Mouse (Mus musculus) cerebellum, adult 9-10 months (tissue): Measurements from ENCODE around the gene Map3k7cl.

Source experiments
- DNase-seq: peaks from one replicate; pipeline ENCODE4 v3.0.0; 2022

The Map3k7cl gene

DNA sequence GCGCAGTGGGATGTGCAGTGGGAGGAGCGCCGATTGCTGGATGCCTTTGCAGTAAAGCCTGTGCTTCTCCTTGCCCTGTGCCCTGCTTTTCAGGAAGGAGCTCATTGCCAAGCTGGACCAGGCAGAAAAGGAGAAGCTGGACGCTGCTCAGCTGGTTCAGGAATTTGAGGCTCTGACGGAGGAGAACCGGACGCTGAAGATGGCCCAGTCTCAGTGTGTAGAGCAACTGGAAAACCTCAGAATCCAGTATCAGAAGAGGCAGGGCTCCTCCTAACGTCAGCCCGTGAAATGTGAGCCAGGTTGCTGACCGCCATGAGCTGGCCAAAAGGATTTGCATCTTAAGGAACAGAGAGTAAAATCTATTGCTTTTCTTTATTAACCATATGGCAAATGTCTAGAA, 41.0 kb downstream of the Map3k7cl start:
- DNase-seq: no peak

DNA sequence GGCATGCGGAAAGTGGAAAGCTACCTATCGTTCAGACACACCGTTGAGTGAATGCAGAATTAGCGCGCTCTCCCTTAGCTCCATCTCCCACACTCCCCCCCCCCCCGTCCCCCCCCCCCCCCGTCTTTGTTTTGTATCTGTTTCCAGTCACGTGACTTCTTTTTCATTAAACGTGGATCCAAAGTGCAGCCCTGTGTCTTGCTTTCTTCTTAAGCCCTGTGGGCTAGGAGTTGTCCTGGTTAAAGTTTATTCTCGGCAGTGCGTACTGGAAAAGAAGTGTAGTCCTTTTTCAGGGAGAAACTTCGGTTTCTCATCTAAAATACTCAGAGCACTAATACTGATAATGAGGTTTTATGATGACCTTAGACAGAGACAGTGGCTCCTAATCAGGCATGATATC, 42.0 kb downstream of the Map3k7cl start:
- no peak for DNase-seq

DNA sequence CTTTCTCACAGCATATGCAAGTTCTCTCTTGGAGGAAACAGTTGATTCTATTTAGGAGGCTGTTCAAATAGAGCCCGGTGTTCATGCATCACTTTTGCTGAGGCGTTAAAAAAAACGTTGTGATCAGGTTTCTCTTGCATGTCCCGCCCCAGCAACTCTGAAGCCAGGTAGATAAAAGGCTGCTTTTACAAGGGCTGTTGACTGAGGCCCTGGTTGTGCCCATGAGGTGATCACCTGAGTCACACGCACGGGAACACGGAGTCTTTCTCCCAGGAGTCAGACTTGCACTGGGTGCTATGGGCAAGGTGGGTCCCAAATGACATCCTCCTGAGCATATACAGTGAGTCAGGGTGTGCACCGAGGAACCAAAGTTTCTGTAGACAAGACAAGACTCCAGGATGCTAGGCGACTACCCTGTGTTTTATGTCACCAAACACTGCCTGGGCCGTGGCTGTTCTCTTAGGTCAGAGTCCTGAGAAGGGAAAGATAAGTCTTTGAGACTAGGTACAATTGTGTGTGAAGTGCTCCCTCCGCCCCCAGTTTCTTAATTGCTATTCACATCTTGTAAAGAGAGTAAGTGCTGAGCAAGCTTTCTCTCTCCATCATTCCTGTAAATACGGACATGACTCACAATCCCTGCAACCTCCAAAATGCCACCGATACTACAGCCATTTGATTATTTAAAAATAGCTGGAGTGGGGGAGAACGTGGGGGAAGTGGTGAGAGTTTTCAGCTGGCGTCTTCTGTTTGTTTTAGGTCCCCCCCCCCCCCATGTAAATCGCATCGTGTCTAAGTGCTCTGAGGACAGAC, 49.8 kb downstream of the Map3k7cl start:
- DNase-seq: no peak

DNA sequence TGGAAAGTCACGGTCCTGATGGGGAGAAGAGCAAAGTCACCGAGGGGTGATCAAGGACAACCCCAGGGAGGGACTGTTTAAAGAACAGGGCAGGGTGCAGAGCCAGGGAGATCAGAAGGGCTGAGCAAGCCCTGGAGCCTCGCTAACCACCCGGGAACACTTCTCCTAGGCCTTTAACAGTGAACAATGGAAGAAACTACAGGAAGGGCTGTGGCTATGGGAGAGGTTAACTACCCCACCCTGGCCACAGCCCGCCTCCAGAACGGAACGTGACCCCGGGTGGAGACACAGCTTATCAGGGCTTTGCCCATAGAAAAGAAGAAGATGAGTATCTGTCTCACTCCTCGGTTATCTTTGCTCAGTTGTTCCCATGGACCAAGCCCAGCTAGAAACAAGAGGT, 50.9 kb downstream of the Map3k7cl start:
- DNase-seq: no peak

DNA sequence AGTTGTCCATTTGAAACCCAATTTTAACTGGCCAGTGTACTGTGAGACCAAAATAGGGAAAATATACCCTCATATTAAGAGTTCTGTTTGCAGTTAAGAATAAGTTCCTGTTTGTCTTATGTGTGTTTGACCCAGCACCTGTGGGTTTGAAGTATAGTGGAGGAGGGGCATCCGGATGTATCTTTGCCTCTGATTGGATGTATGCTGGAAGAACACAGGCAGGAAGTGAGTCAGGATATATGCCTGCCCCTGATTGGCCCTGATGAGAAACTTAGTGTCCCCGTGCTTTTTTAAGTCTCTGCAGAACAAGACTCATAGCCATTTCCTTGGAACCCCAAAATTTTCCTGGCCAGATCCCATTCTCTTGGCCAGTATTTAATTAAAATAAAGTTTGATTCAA, 51.8 kb downstream of the Map3k7cl start:
- DNase-seq: no peak

DNA sequence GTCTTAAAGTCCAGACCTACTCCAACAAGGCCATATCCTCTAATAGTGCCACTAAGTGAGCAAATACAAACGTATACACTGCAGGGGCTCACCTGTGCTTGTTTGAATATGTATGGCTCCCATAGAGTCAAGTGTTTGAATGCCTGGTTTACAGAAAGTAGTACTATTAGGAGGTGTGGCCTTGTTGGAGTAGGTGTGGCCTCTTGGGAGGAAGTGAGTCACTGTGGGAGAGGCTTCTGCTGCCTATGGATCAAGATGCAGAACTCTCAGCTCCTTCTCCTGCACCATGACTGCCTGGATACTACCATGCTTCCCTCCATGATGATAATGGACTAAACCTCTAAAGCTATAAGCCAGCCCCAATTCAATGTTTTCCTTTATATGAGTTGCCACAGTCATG, 54.3 kb downstream of the Map3k7cl start:
- DNase-seq: no peak

DNA sequence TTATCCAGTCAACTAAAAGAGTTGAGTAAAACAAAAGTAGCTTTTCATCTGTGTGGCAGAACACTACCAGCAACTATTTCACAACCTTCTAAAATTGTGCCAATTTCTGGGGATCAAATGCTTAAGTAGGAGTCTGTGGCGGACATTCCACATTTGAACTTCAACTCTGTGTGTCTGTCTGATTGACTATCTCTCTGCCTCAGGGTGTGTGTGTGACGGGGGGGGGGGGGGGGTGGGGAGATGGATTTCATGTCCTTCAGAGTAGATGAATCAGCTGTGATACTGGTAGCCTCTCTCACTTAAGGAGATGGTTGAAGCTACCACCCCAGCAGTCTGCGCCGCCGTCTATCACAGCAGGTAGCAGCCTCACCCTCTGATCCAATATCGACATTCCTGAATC, 54.8 kb downstream of the Map3k7cl start:
- DNase-seq: no peak

DNA sequence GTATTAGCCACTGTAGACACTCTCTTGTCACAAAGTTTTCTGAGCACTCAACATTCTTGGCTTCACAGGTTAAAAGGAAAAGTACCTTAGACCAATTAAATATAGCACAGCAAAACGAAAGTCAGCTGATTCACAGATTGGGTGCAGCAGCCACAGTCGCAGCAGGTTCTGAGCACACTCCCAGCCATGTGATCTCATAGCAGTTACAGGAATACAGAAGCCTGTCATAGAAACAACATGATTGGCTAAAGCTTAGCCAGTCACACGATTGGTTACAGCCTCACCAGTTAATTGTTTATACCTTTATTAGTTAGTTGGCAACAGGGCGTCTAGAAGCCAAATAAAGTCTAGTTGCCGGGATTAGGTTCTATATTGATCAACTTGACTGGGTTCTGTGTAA, 57.0 kb downstream of the Map3k7cl start:
- DNase-seq: no peak

DNA sequence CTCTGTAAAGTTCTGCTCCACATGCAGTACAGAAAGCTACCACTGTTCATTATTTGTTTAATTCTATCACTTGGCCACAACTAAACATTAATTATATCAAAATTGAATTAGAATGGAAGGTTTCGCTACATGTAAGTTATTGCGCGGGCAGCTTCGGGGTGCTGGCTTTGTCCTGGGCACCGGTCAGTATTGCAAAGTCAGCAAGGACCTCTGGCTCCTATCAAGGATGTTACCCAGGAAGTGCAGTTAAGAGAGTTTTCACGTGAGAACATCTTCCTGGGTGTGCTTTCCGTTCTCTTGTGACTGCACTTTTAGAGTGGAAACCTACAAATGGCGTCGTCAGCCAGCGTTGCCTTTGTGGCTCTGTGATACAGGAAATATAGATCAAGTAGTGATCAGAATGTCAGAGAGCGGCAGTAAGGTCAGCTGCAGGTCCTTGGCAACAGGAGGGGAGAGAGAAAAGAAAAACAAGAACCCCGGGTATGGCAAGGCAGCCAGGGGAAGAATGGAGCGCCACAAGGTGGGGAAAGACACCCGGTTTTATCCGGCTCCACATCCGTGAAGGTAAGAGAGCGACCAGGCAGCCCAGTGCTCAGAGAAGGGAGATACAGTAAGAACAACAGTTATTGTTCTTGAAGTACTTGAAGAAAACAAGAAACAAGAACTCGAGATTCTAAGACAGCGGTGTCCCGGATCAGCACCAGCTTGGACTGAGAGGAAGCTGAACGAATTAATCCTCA, 57.6 kb downstream of the Map3k7cl start:
- DNase-seq: no peak

DNA sequence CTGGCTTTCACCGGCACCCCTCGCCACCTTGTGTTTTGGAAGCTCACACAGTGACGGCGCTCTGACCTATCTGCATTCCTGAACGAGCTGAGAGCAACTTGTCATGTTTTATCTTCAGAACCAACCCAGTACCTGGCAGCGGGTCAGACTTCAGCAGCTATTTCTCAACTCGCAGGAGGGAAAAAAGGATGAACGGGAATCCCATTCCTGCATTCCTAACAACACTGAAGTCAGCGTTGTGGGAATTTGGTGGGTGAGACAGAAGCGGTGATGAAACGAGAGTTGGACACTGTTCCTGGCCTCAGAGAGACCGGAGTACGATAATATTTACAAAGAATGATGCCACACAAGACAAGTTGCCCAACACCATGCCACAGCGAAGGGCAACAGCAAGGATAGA, 58.3 kb downstream of the Map3k7cl start:
- no peak for DNase-seq

DNA sequence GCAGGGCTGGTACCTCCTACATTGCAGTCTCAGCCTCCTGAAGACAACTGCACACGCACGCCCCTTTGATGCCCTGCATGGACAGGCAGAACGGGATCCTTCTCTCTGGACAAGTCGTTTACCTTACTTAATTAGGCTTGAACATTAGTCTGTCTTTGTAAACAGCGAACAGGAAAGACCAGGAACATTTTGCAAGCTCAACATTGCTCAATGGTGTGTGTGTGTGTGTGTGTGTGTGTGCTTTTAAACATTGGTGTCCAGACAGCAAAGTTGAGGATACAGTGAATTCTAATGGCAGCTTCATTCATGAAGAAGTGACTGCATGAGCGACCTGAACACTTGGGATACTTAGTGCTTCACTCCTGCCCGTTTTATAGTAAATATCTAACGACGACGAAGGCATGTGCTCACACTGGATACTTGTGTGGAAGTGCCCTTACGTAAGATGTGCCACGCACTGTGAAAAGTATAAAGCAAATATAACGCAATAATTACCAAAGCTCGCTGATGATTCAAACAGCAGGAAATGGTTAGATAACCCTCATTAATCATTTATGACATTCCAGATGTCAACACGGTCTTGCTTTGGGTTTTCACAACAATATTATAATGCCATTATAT, 59.2 kb downstream of the Map3k7cl start:
- no peak for DNase-seq

DNA sequence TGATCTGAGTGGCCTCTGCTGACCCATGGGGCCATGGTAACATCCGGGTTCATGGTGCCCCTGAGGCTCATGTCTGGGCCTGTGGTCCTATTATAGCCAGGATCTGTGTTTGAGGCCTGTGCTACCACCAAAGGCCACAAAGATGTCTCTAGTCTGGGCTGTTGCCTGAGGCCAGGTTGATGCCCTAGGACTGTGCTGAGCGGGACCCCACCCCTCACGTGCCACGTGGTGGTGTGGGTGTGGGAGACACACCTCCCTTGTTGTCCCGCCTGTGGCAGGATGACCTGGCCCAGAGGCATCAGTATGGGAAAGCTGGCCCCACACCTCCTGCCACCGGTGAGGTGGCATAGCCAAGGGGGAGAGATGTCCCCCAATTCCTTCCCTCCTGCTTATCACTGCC, 64.2 kb downstream of the Map3k7cl start:
- no peak for DNase-seq

DNA sequence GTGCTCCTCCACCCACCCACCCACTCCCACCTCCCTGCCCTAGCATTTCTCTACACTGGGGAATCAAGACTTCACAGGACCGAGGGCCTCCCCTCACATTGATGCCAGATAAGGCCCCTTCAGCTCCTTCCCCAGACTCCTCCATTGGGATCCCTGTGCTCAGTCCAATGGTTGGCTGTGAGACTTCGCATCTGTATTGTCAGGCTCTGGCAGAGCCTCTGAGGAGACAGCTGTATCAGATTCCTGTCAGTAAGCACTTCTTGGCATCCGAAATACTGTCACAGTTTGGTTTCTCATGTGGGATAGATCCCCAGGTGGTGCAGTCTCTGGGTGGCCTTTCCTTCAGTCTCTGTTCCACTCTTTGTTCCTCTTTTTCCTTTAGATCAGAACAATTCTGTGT, 68.1 kb downstream of the Map3k7cl start:
- DNase-seq: no peak

DNA sequence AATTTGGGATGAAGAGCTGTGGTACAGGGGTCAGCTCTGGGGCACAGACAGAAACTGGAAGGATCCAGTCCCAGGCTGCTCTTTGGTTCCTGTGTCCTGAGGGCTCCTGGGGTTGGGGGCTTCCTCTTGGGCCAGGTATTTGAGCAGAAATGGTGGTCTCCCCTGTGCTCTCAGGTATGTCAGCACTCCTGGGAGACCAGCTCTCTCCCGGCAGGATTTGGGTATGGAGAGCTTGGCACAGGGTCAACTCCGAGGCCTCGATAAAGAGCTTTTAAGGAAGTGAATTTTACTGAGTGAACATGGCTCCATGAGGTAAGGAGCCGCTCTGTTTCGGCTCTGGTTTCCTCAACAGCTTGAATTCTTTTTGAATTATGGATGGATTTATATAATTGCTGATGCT, 70.8 kb downstream of the Map3k7cl start:
- no peak for DNase-seq

DNA sequence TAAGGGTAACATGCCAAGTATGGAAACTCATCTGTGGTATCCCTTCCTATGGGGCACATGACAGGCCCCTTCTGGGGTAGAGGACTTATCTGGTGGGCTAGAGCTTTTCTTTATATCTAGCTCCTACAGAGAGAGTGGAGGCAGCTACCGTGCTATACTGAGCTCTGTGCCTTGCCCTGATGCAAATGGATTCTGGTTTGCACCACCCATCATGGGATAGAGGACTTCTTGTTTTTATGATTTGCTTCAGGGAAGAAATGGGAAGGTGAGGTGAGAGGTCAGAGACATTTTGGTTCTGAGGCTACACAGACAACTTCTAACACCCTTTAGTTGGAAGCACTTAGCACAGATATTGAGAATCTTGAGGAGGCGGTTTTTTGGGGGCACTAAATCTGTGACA, 71.8 kb downstream of the Map3k7cl start:
- DNase-seq: no peak

DNA sequence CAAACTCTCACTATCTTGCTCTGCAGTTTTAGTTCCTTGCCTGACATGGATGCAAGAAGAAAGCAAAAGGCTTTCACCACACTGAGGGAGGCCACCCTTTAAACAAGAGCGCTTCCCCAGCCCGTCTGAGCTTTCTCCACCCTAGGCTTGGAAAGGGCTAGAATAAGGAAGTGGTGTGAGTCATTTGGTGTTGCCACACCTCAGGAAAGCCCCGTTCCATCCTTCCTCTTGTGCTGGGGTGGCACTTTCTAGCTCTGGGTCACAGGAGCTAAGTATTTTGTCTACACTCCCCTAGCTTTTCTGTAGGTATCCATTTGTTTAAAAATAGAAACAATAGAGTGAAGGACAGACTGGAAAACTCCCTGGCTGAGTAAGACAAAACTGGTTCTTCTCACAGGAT, 72.2 kb downstream of the Map3k7cl start:
- no peak for DNase-seq

DNA sequence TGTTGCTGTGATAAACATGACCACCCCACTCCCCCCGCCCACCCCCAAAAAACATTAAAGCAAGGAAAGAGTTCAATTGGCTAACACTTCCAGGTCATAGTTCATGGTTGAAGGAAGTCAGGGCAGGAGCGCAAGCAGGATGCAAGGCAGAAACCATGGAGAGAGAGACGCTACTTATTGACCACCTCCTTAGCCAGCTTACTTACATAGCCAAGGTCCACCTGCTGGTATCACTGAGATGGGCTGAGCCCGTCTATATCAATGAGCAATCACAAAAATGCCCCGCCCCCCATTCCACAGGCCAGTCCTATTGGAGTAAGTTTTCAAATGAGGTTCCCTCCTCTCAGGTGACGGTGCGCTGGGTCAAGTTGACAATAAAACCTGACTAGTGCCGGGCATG, 72.7 kb downstream of the Map3k7cl start:
- no peak for DNase-seq

DNA sequence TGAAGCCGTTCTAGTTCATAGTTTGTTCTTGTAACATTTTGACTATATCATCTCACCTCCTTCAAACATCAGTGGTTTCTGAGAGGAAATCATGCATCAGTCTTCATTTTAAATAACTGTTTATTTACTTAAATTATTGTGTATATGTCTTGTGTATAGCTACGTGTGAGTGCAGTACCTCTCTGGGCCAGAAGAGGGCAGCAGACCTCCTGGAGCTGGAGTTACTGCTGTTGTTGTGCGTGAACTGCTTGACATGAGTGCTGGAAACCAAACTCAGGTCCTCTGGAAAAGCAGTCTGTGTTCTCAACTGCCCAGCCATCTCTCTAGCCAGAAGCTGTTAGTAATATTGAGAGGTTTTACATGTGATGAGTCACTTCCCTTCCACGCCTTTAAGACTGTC, 73.6 kb downstream of the Map3k7cl start:
- no peak for DNase-seq

DNA sequence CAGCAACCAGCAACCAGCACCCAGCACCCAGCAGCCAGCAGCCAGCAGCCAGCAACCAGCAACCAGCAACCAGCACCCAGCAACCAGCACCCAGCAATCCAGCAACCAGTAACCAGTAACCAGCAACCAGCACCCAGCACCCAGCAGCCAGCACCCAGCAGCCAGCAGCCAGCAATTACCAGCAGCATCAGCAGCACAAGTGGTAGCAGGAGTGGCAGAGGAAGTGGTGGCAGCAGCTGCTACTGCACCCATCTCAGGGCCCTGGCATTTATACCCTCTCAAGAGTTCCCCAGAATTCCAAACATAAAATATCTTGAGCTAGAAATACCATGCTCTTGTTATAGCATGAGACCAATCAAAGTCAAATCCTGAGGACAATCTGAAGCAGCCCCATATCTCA, 81.6 kb downstream of the Map3k7cl start:
- DNase-seq: no peak

DNA sequence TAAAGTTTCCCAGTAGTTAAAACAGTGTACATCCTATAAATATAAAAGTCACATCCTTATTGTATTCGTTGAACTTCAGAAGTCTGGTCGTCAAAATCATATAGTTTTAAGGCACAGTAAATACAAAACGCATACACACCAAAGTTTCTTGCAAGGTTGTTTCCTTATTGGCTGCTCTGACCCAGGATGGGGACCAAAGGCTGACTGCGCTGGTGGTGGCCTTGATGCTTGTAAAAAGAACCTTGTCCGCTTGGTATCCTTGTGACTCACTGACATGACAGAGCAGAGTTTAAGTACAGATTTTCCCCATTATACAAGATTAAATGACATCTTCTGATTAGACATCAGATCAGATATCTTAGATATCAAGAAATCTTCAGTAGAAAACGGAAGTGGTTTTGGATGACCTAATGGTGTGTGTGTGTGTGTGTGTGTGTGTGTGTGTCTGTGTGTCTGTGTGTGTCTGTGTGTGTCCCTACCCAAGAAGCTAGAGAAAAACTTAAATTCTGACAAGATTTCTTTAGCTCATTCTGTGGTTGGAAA, 82.2 kb downstream of the Map3k7cl start:
- DNase-seq: no peak

DNA sequence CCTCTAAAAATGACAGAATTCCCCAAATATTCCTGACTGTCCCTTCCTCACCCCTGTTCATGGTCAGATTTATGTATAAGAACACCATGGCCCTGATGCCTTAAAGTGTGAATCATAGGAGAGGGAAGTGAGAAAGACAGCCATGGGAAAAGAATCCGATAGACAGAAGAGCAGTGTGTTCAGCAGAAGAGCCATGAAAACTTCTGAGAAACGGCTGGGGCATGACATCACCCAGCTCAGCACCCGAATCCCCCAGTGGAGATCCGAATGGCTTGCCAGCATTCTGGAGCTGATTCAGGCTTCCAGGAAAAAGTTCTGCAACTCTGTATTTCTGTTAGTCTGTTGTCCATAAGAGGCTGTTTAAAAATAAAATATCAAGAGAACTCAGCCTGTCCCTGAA, 82.7 kb downstream of the Map3k7cl start:
- DNase-seq: no peak

DNA sequence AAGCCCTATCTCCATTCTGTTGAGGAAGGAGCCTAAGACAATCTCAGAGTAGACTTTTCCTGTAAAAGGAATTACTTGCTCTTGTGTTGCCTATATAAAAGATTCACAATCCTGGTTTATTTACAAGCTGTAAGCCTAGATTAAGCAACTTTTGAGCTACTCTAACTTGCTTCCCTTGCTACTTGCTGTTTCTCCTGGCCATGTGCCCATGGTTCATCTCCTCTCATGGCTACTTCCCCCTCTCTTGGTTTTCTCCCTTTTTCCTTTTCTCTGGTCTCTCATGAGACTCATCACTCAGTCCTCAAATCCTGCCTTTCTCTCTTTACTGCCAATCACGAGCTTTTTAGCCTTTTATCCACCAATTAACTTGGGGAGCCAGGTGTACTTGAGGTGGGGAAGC, 85.0 kb downstream of the Map3k7cl start:
- DNase-seq: no peak

DNA sequence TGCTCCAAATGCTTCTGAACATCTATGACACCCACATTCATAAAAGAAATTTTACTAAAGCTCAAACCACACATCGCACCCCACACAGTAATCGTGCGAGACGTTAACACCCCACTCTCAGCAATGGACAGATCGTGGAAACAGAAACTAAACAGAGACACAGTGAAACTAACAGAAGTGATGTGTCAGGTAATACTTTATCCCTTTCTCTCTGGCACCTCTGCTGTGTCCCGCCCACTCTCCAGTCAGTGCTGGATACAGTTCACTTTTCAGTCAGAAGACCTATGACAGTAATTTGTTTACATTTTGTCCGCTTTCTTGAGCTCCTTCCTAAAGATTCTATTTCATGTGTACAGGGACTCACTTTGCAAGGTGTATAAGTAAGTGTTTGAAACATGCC, 89.1 kb downstream of the Map3k7cl start:
- no peak for DNase-seq
